Mouse (Mus musculus) intestine, embryonic 14.5 days (tissue): ENCODE measurements around the gene Lyst. TPM values are rescaled to one million over a fixed set of nuclear protein-coding genes. Genes with fewer than 3 reads are reported as not detected.

Experiments
- ATAC-seq: fragments of 200-750 bp; cut with Nextera tagmentation; replicated peaks from 2 replicates; pipeline ENCODE4 v1.8.0; 2017; ENCODE audit warnings: low read depth, moderate number of reproducible peaks, moderate TSS enrichment, moderate library complexity; ENCODE audit not compliant: low FRiP score, low TSS enrichment
- DNase-seq: peaks from one replicate; pipeline ENCODE4 v3.0.0-alpha.2; 2018; ENCODE audit warnings: low spot score
- H3K27ac ChIP-seq: fragments of 300-500 bp; sonication (generic); 2 replicates; pipeline ENCODE4 v1.5.1; 2014; ENCODE audit warnings: low read depth, mild to moderate bottlenecking, control low read depth
- H3K27me3 ChIP-seq: fragments of 300-500 bp; sonication (generic); replicated peaks from 2 replicates; pipeline ENCODE4 v1.6.1; 2014; ENCODE audit warnings: low read length, control low read depth; ENCODE audit not compliant: control insufficient read depth, insufficient read depth
- H3K36me3 ChIP-seq: fragments of 300-500 bp; sonication (generic); 2 replicates; pipeline ENCODE4 v1.6.1; 2014; ENCODE audit warnings: low read length, control low read depth; ENCODE audit not compliant: control insufficient read depth, insufficient read depth
- H3K4me1 ChIP-seq: fragments of 300-500 bp; sonication (generic); replicated peaks from 2 replicates; pipeline ENCODE4 v1.6.1; 2014; ENCODE audit warnings: low read length, control low read depth, mixed read lengths; ENCODE audit not compliant: control insufficient read depth, insufficient read depth
- H3K4me2 ChIP-seq: fragments of 300-500 bp; sonication (generic); 2 replicates; pipeline ENCODE4 v1.6.1; 2014; ENCODE audit warnings: low read length
- H3K4me3 ChIP-seq: fragments of 300-500 bp; sonication (generic); 2 replicates; pipeline ENCODE4 v1.5.1; 2014; ENCODE audit warnings: low read depth, low read length, control low read depth, mixed read lengths
- H3K9ac ChIP-seq: fragments of 300-500 bp; sonication (generic); 2 replicates; pipeline ENCODE4 v1.6.1; 2014; ENCODE audit warnings: mild to moderate bottlenecking, low read length
- H3K9me3 ChIP-seq: fragments of 300-500 bp; sonication (generic); 2 replicates; pipeline ENCODE4 v1.6.1; 2016; ENCODE audit warnings: low read length, control low read depth; ENCODE audit not compliant: control insufficient read depth
- WGBS: fragments of 180-500 bp; shearing (Covaris S2); extraction: QIAGEN DNeasy Blood & Tissue Kit; methylation state at CpG from one replicate; pipeline ENCODE4 v1.1.7; 2014; 5-methylcytosine and 5-hydroxymethylcytosine counted together
- polyA plus RNA-seq: library from polyadenylated mRNA; unstranded; fragments of >200 nt; fragmentation: Nextera tagmentation; extraction: Ambion mirVana; gene quantifications from 2 replicates; pipeline ENCODE4 v1.2.1, GENCODE M21; 2014

Gene Lyst
- polyA plus RNA-seq, 1 experiment from 2014 or later, result 6.5 TPM

DNA sequence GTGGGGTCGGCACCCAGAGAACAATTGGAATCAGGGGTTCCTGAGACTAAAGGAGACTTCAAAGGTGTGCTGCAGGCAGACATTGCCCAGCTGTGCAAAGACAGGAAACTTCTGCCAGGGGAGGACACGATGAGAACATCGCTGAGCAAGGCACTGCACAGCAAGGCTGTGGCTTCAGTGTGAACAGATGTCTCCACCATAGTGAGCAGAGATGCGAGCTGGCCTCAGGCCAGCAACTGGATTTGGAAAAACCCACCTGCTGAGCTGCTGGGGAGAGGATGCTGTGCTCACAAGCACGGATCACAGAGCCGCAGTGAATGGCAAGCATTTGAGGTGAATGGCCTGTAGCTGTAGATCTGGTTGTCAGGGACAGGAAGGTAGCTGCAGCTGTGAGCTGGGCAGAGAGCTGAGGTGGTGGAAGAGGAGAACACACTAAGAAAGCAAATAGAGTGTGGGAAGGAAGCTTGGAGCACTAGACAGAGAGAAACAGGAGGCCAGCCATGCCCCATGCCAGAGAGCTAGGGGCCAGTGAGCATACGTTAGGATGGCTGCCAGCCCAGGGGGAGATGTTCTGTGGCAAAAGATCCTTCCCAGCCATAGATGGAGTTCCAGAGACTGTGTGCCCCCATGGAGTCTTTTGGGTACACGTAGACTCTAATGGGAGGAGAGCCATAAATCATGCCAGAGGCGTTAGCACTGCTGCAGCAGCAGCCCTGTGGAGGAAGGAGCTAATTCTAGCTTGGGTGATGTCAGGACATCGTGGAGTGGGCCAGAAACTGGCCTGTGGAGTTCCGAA is 218.3 kb downstream of the Lyst start:
- Histone ChIP-seq H3K36me3 (no peaks in the 10 kb centered on the region), H3K4me3 (no peak overlapping the region), H3K9me3 (0 out of 2 replicates have a peak, but pooled peaks cover under 1% of the 10 kb centered on the region), H3K4me1 (no peaks in the 10 kb centered on the region), H3K9ac (no peak overlapping the region), H3K27me3 (no peaks in the 10 kb centered on the region), H3K27ac (no peak overlapping the region), H3K4me2 (no peak overlapping the region)
- DNase-seq, result no peak
- ATAC-seq, result 0 out of 2 replicates have a peak, but pooled peaks have one; percentile 53
- WGBS, result 14% methylated on average over 11 of the region's 11 CpGs

GRCm38 (mm10) chr13:13810885-13811284 is 220.7 kb downstream of the Lyst start:
- Histone ChIP-seq H3K9ac (no peak overlapping the region), H3K36me3 (no peaks in the 10 kb centered on the region), H3K4me2 (no peak overlapping the region), H3K4me1 (no peaks in the 10 kb centered on the region), H3K9me3 (0 out of 2 replicates have a peak, but pooled peaks cover 2% of the 10 kb centered on the region), H3K4me3 (no peak overlapping the region), H3K27me3 (no peaks in the 10 kb centered on the region), H3K27ac (no peak overlapping the region)
- ATAC-seq (no peak), DNase-seq (no peak)
- WGBS, result 86% methylated on average over 7 of the region's 7 CpGs

DNA sequence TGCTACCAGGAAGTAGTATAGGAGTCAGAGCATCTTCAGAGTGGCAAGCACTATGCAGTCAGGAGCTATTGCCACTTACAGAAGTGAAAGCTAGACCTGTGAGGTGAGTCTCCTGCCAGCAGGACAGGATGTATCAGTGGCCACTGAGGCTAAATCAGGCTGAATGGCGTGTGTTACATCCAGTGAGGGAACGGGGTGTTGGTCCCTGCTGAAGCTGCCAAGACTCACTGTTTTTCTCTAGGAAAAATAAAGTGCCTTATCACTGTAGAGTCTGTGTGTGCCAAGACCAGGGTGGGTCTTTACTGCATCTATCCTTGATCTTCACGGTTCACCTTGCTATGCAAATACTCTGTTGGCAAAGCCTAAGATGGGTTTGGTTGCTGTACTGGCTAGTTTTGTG is 228.5 kb downstream of the Lyst start:
- DNase-seq (no peak), ATAC-seq (no peak)
- Histone ChIP-seq H3K27ac (no peak overlapping the region), H3K36me3 (no peaks in the 10 kb centered on the region), H3K27me3 (no peaks in the 10 kb centered on the region), H3K4me3 (no peak overlapping the region), H3K4me1 (no peaks in the 10 kb centered on the region), H3K4me2 (no peak overlapping the region), H3K9ac (no peak overlapping the region), H3K9me3 (no peaks in the 10 kb centered on the region)
- 85% methylated on average over 3 of the region's 3 CpGs for WGBS

DNA sequence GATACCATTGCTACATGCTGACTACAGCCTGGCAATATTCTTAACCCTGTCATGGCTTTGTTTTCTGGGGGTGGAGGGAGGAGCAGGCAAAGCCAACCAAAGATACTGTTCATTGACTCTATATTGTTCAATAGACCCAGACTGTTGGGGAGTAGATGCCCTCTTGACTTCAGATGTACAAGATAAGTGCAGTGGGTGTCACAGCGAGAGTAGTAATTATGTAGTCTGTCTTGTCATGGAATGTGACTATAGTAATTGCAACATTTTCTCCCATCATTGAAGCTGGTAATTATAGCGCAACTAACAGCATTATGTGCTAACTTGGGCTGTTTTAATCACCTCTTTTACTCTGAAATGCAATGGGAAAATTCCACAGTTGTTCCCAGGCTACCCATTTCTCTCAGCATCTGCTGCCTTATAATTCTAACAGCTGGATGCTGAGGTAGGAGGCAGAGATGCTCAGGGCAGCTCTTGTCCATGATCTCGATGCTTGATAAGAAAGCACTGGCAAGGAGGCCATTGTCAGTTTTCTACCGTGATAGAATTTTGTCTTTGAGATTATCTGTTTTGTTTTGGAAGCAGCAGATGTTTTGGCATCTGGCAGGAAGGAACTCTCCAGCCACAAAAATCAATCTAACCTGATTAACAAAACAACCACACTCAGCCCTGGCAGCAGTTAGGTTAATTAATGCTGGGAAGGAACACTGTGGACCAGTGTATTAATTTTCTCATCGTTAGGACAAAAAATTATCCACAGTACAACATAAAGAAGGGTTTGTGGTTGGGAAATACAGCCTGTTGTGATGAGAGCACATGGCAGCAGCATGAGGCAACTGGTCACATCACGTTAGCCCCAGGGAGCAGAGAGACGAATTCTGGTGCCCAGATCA is 230.3 kb downstream of the Lyst start:
- Histone ChIP-seq H3K4me3 (no peak overlapping the region), H3K4me2 (no peak overlapping the region), H3K27ac (no peak overlapping the region), H3K9me3 (no peaks in the 10 kb centered on the region), H3K4me1 (no peaks in the 10 kb centered on the region), H3K9ac (no peak overlapping the region), H3K27me3 (no peaks in the 10 kb centered on the region), H3K36me3 (no peaks in the 10 kb centered on the region)
- ATAC-seq, result no peak
- DNase-seq, result no peak
- 70% methylated on average over 7 of the region's 7 CpGs for WGBS

- Histone ChIP-seq H3K4me1 (no peaks in the 10 kb centered on the region), H3K9me3 (no peaks in the 10 kb centered on the region), H3K36me3 (no peaks in the 10 kb centered on the region), H3K27ac (no peak overlapping the region), H3K4me3 (no peak overlapping the region), H3K9ac (no peak overlapping the region), H3K27me3 (no peaks in the 10 kb centered on the region), H3K4me2 (no peak overlapping the region)
- ATAC-seq (no peak), DNase-seq (no peak)
- 92% methylated on average over 7 of the region's 7 CpGs for WGBS
Measured at GRCm38 (mm10) chr13:13824946-13825345, 234.7 kb downstream of the Lyst start.

GRCm38 (mm10) chr13:13826533-13826932 is 236.3 kb downstream of the Lyst start:
- WGBS, result 84% methylated on average over 6 of the region's 6 CpGs
- Histone ChIP-seq H3K4me3 (no peak overlapping the region), H3K4me1 (no peaks in the 10 kb centered on the region), H3K27me3 (no peaks in the 10 kb centered on the region), H3K9ac (no peak overlapping the region), H3K9me3 (no peaks in the 10 kb centered on the region), H3K4me2 (no peak overlapping the region), H3K36me3 (no peaks in the 10 kb centered on the region), H3K27ac (no peak overlapping the region)
- DNase-seq (no peak), ATAC-seq (no peak)

DNA sequence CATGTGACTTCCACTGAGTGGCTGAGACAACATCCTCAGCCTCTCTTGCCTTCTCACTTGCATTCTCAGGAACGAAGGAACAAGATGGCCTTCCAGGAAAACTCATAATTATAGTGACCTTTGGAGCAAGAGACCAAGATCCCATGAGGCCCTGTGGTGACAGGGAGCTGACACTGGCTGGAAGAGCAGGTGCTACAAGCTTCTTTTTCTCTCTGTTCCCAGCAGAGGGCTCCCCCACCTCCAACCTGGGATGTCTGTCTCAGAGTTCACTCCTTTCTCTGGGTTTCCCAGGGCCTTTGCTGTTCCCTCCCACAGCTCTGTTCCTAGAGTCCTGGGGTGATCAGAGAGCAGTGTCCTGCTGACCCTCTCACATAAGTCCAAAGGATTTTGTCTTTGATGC is 237.9 kb downstream of the Lyst start:
- ATAC-seq, result no peak
- H3K4me1 ChIP-seq, result no peaks in the 10 kb centered on the region
- no peak overlapping the region for H3K9ac ChIP-seq
- H3K9me3 ChIP-seq, result no peaks in the 10 kb centered on the region
- H3K27me3 ChIP-seq, result no peaks in the 10 kb centered on the region
- no peak overlapping the region for H3K4me2 ChIP-seq
- no peak overlapping the region for H3K27ac ChIP-seq
- no peaks in the 10 kb centered on the region for H3K36me3 ChIP-seq
- 41% methylated on average over 1 of the region's 1 CpGs for WGBS
- H3K4me3 ChIP-seq, result no peak overlapping the region
- no peak for DNase-seq
